Mouse (Mus musculus) liver, embryonic 11.5 days (tissue): ENCODE data around the gene Zfp605. TPM values are rescaled to one million over a fixed set of nuclear protein-coding genes. Genes with fewer than 3 reads are reported as not detected.

Source experiments
- ATAC-seq: fragments of 200-750 bp; cut with Nextera tagmentation; replicated peaks from 2 replicates; pipeline ENCODE4 v1.8.0; 2017; ENCODE audit warnings: moderate number of reproducible peaks, mild to moderate bottlenecking, moderate TSS enrichment, moderate library complexity; ENCODE audit not compliant: low FRiP score
- DNase-seq: peaks from one replicate; pipeline ENCODE4 v3.0.0-alpha.2; 2017; ENCODE audit warnings: low spot score
- H3K27ac ChIP-seq: fragments of 300-500 bp; sonication (generic); 2 replicates; pipeline ENCODE4 v1.5.1; 2014; ENCODE audit warnings: mild to moderate bottlenecking, low read depth, low read length, control low read depth
- H3K27me3 ChIP-seq: fragments of 300-500 bp; sonication (generic); replicated peaks from 2 replicates; pipeline ENCODE4 v1.6.1; 2014; ENCODE audit warnings: low read length, mixed read lengths; ENCODE audit not compliant: control insufficient read depth, insufficient read depth
- H3K36me3 ChIP-seq: fragments of 300-500 bp; sonication (generic); 2 replicates; pipeline ENCODE4 v1.6.1; 2014; ENCODE audit warnings: mild to moderate bottlenecking, low read length, moderate library complexity, mixed read lengths; ENCODE audit not compliant: control insufficient read depth, insufficient read depth
- H3K4me1 ChIP-seq: fragments of 300-500 bp; sonication (generic); replicated peaks from 2 replicates; pipeline ENCODE4 v1.6.1; 2014; ENCODE audit warnings: low read length, mixed read lengths; ENCODE audit not compliant: control insufficient read depth, insufficient read depth
- H3K4me2 ChIP-seq: fragments of 300-500 bp; sonication (generic); 2 replicates; pipeline ENCODE4 v1.6.1; 2014; ENCODE audit warnings: mild to moderate bottlenecking, control low read depth, moderate library complexity
- H3K4me3 ChIP-seq: fragments of 300-500 bp; sonication (generic); 2 replicates; pipeline ENCODE4 v1.5.1; 2014; ENCODE audit warnings: low read depth, low read length, control low read depth
- H3K9ac ChIP-seq: fragments of 300-500 bp; sonication (generic); 2 replicates; pipeline ENCODE4 v1.6.1; 2014; ENCODE audit warnings: low read depth, low read length, control low read depth
- H3K9me3 ChIP-seq: fragments of 300-500 bp; sonication (generic); 2 replicates; pipeline ENCODE4 v1.6.1; 2016; ENCODE audit warnings: low read length, inconsistent platforms, mixed read lengths; ENCODE audit not compliant: control insufficient read depth
- WGBS: fragments of 180-500 bp; shearing (Covaris S2); extraction: QIAGEN DNeasy Blood & Tissue Kit; methylation state at CpG from one replicate; pipeline ENCODE4 v1.1.7; 2014; 5-methylcytosine and 5-hydroxymethylcytosine counted together
- polyA plus RNA-seq: library from polyadenylated mRNA; unstranded; fragments of >200 nt; fragmentation: Nextera tagmentation; extraction: Ambion mirVana; gene quantifications from 2 replicates; pipeline ENCODE4 v1.2.1, GENCODE M21; 2014

Gene Zfp605
- polyA plus RNA-seq, 1 experiment from 2014 or later = 3.4 TPM

DNA sequence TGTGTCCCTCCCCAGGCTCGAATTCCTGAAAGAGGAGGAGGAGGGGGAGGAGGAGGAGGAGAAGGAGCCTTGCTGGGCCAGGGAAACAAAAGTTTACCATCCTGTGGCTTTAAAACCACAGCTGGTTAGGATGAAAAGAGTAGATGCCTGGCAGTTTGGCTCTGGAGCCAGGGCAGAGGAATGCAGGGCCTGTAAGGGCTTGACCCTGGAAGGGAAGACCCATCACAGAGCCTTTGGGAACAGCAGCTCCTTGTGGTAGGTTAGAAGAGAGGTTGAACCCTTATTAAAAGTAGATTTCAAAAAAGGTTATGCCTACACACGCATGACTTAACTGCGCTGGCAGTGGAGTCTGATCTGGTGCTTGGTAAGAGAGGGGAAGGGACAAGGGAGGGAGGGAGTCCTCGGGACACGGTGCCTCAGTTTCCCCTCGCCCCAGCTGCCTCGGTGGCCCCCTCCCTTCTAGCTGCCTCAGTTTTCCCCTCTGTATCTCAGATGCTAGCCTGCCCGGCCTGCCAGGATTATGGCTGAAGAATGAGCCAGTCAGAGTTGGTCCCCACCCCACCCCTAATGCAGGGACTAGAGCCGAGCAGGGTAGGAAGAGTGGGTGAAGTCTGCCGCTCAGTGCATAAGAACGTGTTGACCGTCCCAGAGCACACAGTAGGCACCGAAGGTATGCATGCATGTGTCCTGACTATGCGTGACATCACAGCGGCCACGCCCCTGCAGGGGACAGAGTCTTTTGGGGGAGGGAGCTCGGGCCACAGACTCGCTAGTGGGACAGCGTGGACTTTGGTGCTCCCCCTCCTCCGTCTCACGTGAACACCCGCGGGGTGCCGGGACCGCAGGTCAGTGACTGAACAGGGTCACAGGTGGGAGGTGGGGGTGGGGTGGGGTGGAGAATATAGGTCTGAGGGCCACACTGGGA, 10.0 kb upstream of the Zfp605 start, which contains the start of gene Plcxd1:
Plcxd1 (plus strand) TSS at position 314 of the 925 bp plus-strand sequence.
- Histone ChIP-seq H3K9me3 (no peaks in the 10 kb centered on the region), H3K27me3 (peaks cover 7% of the 10 kb centered on the region; the same call in 1 of the 2 replicates), H3K4me3 (peak within 1 kb of the TSS; percentile 41), H3K4me2 (peak within 1 kb of the TSS; percentile 72), H3K36me3 (peaks cover 20% of the 10 kb centered on the region), H3K4me1 (peaks cover 18% of the 10 kb centered on the region), H3K27ac (no peak within 1 kb of the TSS), H3K9ac (no peak within 1 kb of the TSS)
- no peak for DNase-seq
- WGBS = 9% methylated on average over 25 of the region's 25 CpGs
- peak; percentile 13; the same call in 1 of the 2 replicates for ATAC-seq

DNA sequence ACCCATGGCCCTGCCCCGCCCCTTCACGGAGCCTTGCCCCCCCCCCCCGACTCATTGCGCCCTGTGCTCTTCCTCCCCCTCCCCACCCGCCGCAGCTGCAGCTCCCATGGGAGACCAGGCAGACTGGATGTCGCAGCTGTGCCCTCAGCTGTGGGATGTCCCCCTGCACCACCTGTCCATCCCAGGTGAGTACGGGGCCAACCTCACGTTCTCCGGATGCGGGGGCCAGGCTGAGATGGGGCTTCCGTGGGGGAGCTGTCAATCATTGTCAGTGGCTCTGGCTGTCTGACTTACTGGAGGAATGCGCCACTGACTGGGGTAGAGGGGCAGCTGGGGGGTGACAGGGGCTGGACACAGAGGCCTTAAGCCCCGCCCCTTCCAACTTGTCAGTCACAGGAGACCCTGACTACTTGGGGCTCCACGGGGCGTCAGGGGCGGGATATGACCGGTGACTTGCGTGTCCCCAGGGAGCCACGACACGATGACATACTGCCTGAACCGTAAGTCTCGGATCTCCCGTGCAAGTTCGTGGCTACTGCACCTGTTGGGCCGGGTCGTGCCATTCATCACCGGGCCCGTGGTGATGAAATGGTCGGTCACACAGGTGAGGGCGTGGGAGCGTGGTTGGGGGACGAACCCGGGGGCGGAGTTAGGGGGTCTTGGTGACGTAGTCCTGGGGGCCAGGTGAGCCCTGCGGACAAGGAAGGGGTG, 8.8 kb upstream of the Zfp605 start:
- peak; percentile 49 for DNase-seq
- peak overlapping the region; percentile 41 for H3K4me3 ChIP-seq
- peak overlapping the region; percentile 72 for H3K4me2 ChIP-seq
- H3K4me1 ChIP-seq = peaks cover 19% of the 10 kb centered on the region
- no peaks in the 10 kb centered on the region for H3K9me3 ChIP-seq
- H3K27ac ChIP-seq = no peak overlapping the region
- peak; percentile 12; the same call in 1 of the 2 replicates for ATAC-seq
- WGBS = 3% methylated on average over 36 of the region's 37 CpGs
- no peak overlapping the region for H3K9ac ChIP-seq
- H3K36me3 ChIP-seq = peaks cover 32% of the 10 kb centered on the region
- H3K27me3 ChIP-seq = peaks cover 7% of the 10 kb centered on the region; the same call in 1 of the 2 replicates

DNA sequence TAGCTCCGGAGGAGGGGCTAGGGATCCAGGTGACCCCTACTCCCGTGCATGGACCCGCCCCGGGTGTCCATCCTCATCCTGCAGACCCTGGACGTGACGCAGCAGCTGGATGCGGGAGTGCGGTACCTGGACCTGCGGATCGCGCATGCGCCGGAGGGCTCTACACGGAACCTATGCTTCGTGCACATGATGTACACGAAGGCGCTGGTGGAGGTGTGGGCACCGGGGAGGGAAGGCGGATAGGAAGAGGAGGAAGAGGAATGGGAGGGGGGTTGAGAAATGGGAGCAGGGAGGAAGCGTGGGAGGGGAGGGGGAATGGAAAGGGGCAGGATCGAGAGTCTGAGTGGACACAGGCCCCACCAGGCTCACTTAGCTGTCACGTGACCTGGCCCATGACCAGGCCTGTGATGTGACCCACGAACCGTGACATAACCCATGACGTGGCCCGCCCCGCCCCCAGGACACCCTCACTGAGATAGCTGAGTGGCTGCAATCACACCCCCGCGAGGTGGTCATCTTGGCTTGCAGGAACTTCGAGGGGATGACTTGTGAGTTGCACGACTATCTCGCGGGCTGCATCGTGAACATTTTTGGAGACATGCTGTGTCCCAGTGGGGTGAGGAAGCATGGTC, 8.1 kb upstream of the Zfp605 start:
- 12% methylated on average over 34 of the region's 34 CpGs for WGBS
- Histone ChIP-seq H3K27ac (no peak overlapping the region), H3K9ac (no peak overlapping the region), H3K36me3 (peaks cover 36% of the 10 kb centered on the region), H3K9me3 (no peaks in the 10 kb centered on the region), H3K27me3 (peaks cover 7% of the 10 kb centered on the region; the same call in 1 of the 2 replicates), H3K4me3 (peak overlapping the region; percentile 41), H3K4me2 (peak overlapping the region; percentile 72), H3K4me1 (peaks cover 26% of the 10 kb centered on the region)
- no peak; the same call in 1 of the 2 replicates for ATAC-seq
- peak; percentile 54 for DNase-seq

DNA sequence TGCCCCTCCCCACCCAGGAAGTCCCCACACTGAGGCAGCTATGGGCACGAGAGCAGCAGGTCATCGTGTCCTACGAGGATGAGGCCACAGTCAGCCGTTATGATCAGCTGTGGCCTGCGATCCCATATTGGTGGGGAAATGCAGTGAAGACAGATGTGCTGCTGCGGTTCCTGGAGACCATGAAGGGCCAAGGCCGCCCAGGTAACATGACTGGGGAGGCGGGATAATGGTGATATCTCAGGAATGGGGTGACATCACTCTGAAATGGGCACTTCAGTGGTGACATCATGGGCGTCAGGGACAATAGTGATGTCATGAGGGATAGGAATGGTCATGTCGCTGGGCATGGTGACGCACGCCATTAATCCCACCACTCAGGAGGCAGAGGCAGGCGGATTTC, 7.5 kb upstream of the Zfp605 start:
- no peak overlapping the region for H3K4me3 ChIP-seq
- WGBS = 84% methylated on average over 13 of the region's 13 CpGs
- peaks cover 27% of the 10 kb centered on the region for H3K4me1 ChIP-seq
- H3K4me2 ChIP-seq = peak overlapping the region; percentile 72
- H3K27me3 ChIP-seq = peaks cover 7% of the 10 kb centered on the region; the same call in 1 of the 2 replicates
- H3K9me3 ChIP-seq = no peaks in the 10 kb centered on the region
- H3K27ac ChIP-seq = no peak overlapping the region
- H3K9ac ChIP-seq = no peak overlapping the region
- no peak for DNase-seq
- peaks cover 36% of the 10 kb centered on the region for H3K36me3 ChIP-seq
- ATAC-seq = no peak

DNA sequence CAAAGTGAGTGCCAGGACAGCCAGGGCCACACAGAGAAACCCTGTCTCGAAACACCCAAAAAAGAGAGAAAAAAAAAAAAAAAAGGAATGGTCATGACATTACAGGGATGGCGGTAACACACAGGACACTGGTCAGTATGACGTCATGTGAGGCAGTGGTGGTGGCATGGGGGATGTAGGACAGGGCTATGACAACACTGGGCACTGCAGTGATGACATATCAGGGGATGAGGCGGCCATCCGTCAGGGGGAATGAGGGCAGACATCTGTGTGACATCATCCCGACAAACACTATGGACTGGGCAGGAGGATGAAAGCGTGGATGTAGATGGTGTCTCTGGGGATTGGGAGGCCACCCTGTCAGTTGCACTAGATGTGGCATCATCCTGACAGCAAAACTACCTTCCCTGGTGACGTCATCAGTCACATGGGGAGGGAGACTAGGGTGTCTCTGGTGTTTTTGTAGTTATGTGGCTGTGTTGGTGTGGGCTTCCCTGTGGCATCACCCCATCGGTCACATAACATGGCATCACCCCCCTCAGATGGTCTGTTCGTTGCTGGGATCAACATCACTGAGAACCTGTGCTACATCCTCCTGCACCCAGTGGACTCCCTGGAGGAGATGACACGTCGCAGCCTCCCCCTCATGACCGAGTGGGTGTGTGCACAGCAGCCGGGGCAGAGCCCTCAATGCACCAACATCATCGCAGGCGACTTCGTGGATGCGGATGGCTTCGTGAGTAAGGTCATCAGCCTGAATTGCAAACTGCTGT, 6.9 kb upstream of the Zfp605 start:
- Histone ChIP-seq H3K4me1 (peaks cover 27% of the 10 kb centered on the region), H3K9me3 (no peaks in the 10 kb centered on the region), H3K9ac (no peak overlapping the region), H3K27ac (no peak overlapping the region), H3K4me2 (no peak overlapping the region), H3K27me3 (peaks cover 7% of the 10 kb centered on the region; the same call in 1 of the 2 replicates), H3K36me3 (peaks cover 36% of the 10 kb centered on the region), H3K4me3 (no peak overlapping the region)
- 92% methylated on average over 19 of the region's 19 CpGs for WGBS
- DNase-seq (no peak), ATAC-seq (no peak)

DNA sequence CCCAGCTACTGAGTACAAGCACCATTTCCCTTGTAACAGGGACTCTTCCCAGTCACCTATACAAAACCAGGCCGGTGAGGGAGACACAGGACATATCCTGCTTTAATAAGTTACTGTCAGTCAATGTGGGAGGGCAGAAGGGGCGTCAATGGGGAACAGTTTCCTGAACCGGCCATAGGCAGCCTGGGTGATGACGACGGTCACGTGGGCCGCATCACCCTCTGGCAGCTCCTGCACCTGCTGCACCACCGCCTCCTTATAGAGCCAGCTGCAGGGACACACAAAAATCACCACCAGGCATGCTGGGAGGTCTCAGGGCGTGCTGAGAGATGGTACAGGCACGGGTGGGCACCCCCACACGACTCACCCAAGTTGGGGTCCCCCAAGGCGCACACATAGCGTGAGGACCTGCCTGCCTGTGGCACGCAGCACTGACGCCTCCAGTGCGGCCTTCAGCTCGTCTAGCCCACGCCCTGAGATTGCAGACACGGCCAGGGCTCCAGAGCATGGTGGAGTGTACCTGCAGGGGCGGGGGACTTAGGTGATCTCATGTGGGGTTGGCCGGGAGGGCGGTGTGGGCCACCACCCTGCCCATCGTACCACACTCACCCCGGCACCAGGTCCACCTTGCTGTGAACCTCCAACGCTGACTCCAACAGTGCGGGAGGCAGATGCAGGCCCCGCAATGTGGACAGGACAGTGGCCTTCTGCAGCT, 5.8 kb upstream of the Zfp605 start:
- Histone ChIP-seq H3K4me2 (no peak overlapping the region), H3K9ac (no peak overlapping the region), H3K27ac (no peak overlapping the region), H3K4me1 (peaks cover 32% of the 10 kb centered on the region), H3K4me3 (no peak overlapping the region), H3K9me3 (no peaks in the 10 kb centered on the region), H3K36me3 (peaks cover 36% of the 10 kb centered on the region), H3K27me3 (peaks cover 7% of the 10 kb centered on the region; the same call in 1 of the 2 replicates)
- 92% methylated on average over 27 of the region's 27 CpGs for WGBS
- DNase-seq (no peak), ATAC-seq (no peak)

DNA sequence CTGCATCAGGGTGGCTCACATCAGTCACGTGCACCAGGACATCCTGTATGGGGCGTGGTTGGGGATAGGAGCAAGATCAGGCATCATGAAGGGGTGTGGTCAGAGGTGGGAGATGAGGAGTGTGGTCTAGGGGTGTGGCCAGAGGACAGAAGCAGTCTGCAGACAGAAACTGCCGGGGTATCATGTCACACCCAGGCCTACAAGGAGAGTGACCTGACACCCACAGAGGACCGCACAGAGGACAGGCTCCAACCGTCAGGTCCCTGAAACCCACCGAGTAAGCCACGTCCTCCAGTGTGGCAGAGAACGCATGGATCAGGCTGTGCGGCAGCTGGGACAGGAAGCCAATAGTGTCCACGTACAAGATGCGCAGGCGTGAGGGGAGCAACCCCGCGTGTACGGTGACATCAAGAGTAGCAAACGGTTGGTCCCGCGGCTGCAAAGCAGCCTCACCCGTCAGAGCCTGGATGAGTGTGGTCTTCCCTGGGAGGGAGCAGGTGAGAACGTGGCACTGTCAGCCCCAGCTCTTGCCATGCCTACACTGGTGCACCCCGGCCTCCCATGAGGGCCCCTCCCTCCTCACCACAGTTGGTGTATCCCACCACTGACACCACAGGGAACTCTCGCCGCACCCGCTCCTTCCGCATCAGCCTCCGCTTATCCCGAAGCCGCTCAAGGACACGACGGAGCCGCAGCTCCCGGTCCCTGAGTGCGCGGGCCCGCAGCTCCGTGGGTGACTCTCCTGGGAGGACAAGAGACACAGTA, 5.1 kb upstream of the Zfp605 start:
- no peak overlapping the region for H3K4me2 ChIP-seq
- H3K9ac ChIP-seq = no peak overlapping the region
- H3K27ac ChIP-seq = no peak overlapping the region
- H3K9me3 ChIP-seq = no peaks in the 10 kb centered on the region
- ATAC-seq (no peak), DNase-seq (no peak)
- peaks cover 32% of the 10 kb centered on the region for H3K4me1 ChIP-seq
- no peak overlapping the region for H3K4me3 ChIP-seq
- WGBS = 92% methylated on average over 36 of the region's 36 CpGs
- H3K36me3 ChIP-seq = peaks cover 36% of the 10 kb centered on the region
- H3K27me3 ChIP-seq = peaks cover 7% of the 10 kb centered on the region; the same call in 1 of the 2 replicates
